Mouse (Mus musculus) hindbrain, postnatal 0 days (tissue): ENCODE measurements at regions not wholly inside any gene's neighbourhood (a gene's known extent, or its start where the extent isn't known, plus 50 kb on each side); places are given as distances from the start of the nearest gene placed in this dataset.

Experiments
- ATAC-seq: fragments of 200-750 bp; cut with Nextera tagmentation; 2 replicates; pipeline ENCODE4 v1.8.0; 2017; ENCODE audit warnings: mild to moderate bottlenecking, moderate TSS enrichment, moderate library complexity
- DNase-seq: peaks from one replicate; pipeline ENCODE4 v3.0.0-alpha.2; 2015; ENCODE audit warnings: low spot score
- H3K27ac ChIP-seq: fragments of 300-500 bp; sonication (generic); 2 replicates; pipeline ENCODE4 v1.5.1; 2014; ENCODE audit warnings: mild to moderate bottlenecking
- H3K27me3 ChIP-seq: fragments of 300-500 bp; sonication (generic); 2 replicates; pipeline ENCODE4 v1.6.1; 2014; ENCODE audit warnings: low read length, mixed read lengths; ENCODE audit not compliant: insufficient read depth
- H3K36me3 ChIP-seq: fragments of 300-500 bp; sonication (generic); 2 replicates; pipeline ENCODE4 v1.6.1; 2014; ENCODE audit warnings: low read length, mixed read lengths; ENCODE audit not compliant: insufficient read depth
- H3K4me1 ChIP-seq: fragments of 300-500 bp; sonication (generic); 2 replicates; pipeline ENCODE4 v1.6.1; 2014; ENCODE audit warnings: antibody characterized with exemption, low read length, mixed read lengths; ENCODE audit not compliant: insufficient read depth
- H3K4me2 ChIP-seq: fragments of 300-500 bp; sonication (generic); 2 replicates; pipeline ENCODE4 v1.6.1; 2014; ENCODE audit warnings: low read depth, mild to moderate bottlenecking, low read length, moderate library complexity, mixed read lengths
- H3K4me3 ChIP-seq: fragments of 300-500 bp; sonication (generic); 2 replicates; pipeline ENCODE4 v1.5.1; 2014; ENCODE audit warnings: low read length
- H3K9ac ChIP-seq: fragments of 300-500 bp; sonication (generic); replicated peaks from 2 replicates; pipeline ENCODE4 v1.6.1; 2014; ENCODE audit warnings: mild to moderate bottlenecking, low read length, moderate library complexity, mixed read lengths
- H3K9me3 ChIP-seq: fragments of 300-500 bp; sonication (generic); 2 replicates; pipeline ENCODE4 v1.6.1; 2016; ENCODE audit warnings: low read length, mixed read lengths
- CTCF ChIP-seq: IDR thresholded peaks from 2 replicates; pipeline ENCODE4 v1.5.1; 2016; ENCODE audit warnings: antibody characterized with exemption, control low read depth, low read depth
- WGBS: fragments of 180-500 bp; shearing (Covaris S2); extraction: QIAGEN DNeasy Blood & Tissue Kit; methylation state at CpG from one replicate; pipeline ENCODE4 v1.1.7; 2014; 5-methylcytosine and 5-hydroxymethylcytosine counted together

DNA sequence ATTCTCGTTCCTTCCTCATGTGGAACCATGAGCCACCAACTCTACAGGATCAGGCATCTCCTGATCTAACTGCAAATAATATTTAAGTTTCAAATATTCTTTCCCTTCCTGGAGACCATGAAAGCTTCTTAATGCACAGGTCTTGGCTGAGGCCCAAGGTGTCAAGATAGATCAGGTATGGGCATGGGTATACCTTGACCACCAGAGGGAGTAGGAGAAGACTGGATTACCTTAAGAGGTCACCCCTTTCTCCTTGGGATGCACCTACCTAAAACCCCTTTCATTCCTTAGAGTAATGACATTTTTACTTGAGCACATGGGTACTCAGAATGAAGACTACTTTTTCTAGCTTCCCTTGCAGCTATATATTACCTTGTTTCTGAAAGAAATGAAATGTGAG lies 289.9 kb upstream of the Eci2 start:
- Histone ChIP-seq H3K4me3 (no peak overlapping the region), H3K27me3 (no peaks in the 10 kb centered on the region), H3K4me1 (no peaks in the 10 kb centered on the region), H3K27ac (no peak overlapping the region), H3K9me3 (no peaks in the 10 kb centered on the region), H3K36me3 (no peaks in the 10 kb centered on the region), H3K4me2 (no peak overlapping the region), H3K9ac (no peak overlapping the region)
- ATAC-seq (no peak), DNase-seq (no peak)
- TF ChIP-seq CTCF = 0 out of 2 replicates have a peak, but pooled peaks have one; percentile 14
- 98% methylated on average over 1 of the region's 1 CpGs for WGBS

DNA sequence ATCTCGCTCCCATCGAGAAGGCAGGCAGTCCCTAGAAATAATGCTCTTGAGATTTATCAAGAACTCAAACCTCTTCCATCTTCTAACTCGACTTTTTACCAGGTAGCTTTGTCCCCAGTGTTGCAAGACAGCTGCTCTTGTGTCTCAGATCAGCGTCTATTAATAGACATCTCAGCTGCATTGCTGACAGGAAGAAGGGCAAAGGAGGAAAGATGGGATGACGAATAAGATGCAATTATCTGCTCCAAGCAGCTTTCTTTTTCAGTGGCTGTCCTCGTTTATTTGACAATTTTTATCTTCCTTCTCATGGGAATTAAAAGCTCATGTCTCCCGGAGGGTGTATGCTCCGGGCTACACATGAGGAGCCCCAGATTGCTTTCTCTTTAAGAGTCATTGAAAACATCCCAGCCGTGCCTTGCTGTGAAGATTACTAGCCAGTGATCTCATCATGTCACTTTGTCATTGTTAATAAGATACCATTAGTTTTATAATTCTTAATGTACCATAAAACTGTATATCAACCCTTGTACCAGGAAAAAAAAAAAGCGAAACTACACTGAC lies 299.9 kb upstream of the Eci2 start:
- 0 out of 2 replicates have a peak overlapping the region, but pooled peaks have one; percentile 7 for H3K4me2 ChIP-seq
- H3K36me3 ChIP-seq = no peaks in the 10 kb centered on the region
- no peak for TF ChIP-seq CTCF
- H3K4me3 ChIP-seq = no peak overlapping the region
- WGBS = 47% methylated on average over 10 of the region's 10 CpGs
- H3K9ac ChIP-seq = no peak overlapping the region
- H3K4me1 ChIP-seq = no peaks in the 10 kb centered on the region
- ATAC-seq (no peak), DNase-seq (peak; percentile 12)
- H3K27ac ChIP-seq = no peak overlapping the region
- no peaks in the 10 kb centered on the region for H3K9me3 ChIP-seq
- no peaks in the 10 kb centered on the region for H3K27me3 ChIP-seq

DNA sequence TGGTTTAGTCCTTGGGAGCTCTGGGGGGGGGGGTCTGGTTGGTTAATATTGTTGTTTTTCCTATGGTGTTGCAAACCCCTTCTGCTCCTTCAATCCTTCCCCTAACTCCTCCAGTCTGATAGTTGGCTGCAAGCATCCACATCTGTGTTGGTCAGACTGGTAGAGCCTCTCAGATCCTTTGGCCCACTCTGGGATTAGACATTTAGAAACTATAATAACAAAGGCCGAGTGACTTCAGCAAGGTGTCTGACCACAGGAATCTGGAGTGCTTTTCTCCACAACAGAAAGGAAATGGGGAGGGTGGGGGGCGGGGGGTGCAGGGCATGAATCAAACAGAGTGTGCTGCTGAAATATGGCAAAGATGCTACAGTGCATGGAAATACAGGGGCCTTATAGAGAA lies 301.4 kb upstream of the Eci2 start:
- H3K4me3 ChIP-seq = no peak overlapping the region
- no peaks in the 10 kb centered on the region for H3K4me1 ChIP-seq
- H3K9me3 ChIP-seq = no peaks in the 10 kb centered on the region
- H3K27ac ChIP-seq = no peak overlapping the region
- ATAC-seq = no peak
- no peak for DNase-seq
- no peaks in the 10 kb centered on the region for H3K36me3 ChIP-seq
- H3K9ac ChIP-seq = no peak overlapping the region
- WGBS = 76% methylated on average over 2 of the region's 2 CpGs
- no peak overlapping the region for H3K4me2 ChIP-seq
- no peaks in the 10 kb centered on the region for H3K27me3 ChIP-seq
- TF ChIP-seq CTCF = no peak

GRCm38 (mm10) chr13:35330926-35331325 lies 304.0 kb upstream of the Eci2 start:
- no peaks in the 10 kb centered on the region for H3K27me3 ChIP-seq
- ATAC-seq (no peak), DNase-seq (no peak)
- no peak overlapping the region for H3K27ac ChIP-seq
- H3K36me3 ChIP-seq = no peaks in the 10 kb centered on the region
- WGBS = 24% methylated on average over 1 of the region's 1 CpGs
- no peaks in the 10 kb centered on the region for H3K9me3 ChIP-seq
- H3K9ac ChIP-seq = no peak overlapping the region
- H3K4me3 ChIP-seq = no peak overlapping the region
- no peaks in the 10 kb centered on the region for H3K4me1 ChIP-seq
- no peak overlapping the region for H3K4me2 ChIP-seq
- no peak for TF ChIP-seq CTCF

- no peak for TF ChIP-seq CTCF
- Histone ChIP-seq H3K36me3 (no peaks in the 10 kb centered on the region), H3K4me2 (no peak overlapping the region), H3K9me3 (no peaks in the 10 kb centered on the region), H3K9ac (no peak overlapping the region), H3K4me1 (no peaks in the 10 kb centered on the region), H3K27me3 (no peaks in the 10 kb centered on the region), H3K27ac (no peak overlapping the region), H3K4me3 (no peak overlapping the region)
- DNase-seq (peak; percentile 60), ATAC-seq (peak; percentile 85)
- WGBS = 24% methylated on average over 2 of the region's 2 CpGs
These were observed 314.0 kb upstream of the Cdyl start for GRCm38 (mm10) chr13:35345507-35346129.

GRCm38 (mm10) chr13:35348283-35348682 lies 311.4 kb upstream of the Cdyl start:
- WGBS = 48% methylated on average over 3 of the region's 3 CpGs
- DNase-seq = peak; percentile 71

GRCm38 (mm10) chr13:35359345-35359744 lies 300.3 kb upstream of the Cdyl start:
- Histone ChIP-seq H3K36me3 (no peaks in the 10 kb centered on the region), H3K27me3 (no peaks in the 10 kb centered on the region), H3K4me3 (no peak overlapping the region), H3K27ac (no peak overlapping the region), H3K4me2 (no peak overlapping the region), H3K9me3 (no peaks in the 10 kb centered on the region), H3K4me1 (no peaks in the 10 kb centered on the region), H3K9ac (no peak overlapping the region)
- ATAC-seq (no peak), DNase-seq (no peak)
- no peak for TF ChIP-seq CTCF
- 69% methylated on average over 3 of the region's 3 CpGs for WGBS

More at GRCm38 (mm10) chr13:35348283-35348682, 311.4 kb upstream of the Cdyl start:
- Histone ChIP-seq H3K27ac (0 out of 2 replicates have a peak overlapping the region, but pooled peaks have one; percentile 16), H3K9ac (no peak overlapping the region), H3K36me3 (no peaks in the 10 kb centered on the region), H3K4me2 (no peak overlapping the region), H3K27me3 (no peaks in the 10 kb centered on the region), H3K4me1 (no peaks in the 10 kb centered on the region), H3K4me3 (no peak overlapping the region), H3K9me3 (no peaks in the 10 kb centered on the region)
- peak; percentile 86 for ATAC-seq
- TF ChIP-seq CTCF = no peak
